Mouse (Mus musculus) CH12.LX (cell line): ENCODE data around the gene Serpina1e.

Experiments used
- BHLHE40 ChIP-seq: IDR thresholded peaks from 2 replicates; pipeline ENCODE4 v1.6.1; 2011; ENCODE audit warnings: mild to moderate bottlenecking, low read depth, low read length, improper control_type of control experiment
- CTCF ChIP-seq, 2 experiments: IDR thresholded peaks in 1 of 2; conservative IDR thresholded peaks in 1 of 2; 2 replicates each; pipeline ENCODE4 v1.5.1; 2011 to 2012; ENCODE audit warnings: low read depth in 2 of 2, low read length in 2 of 2, improper control_type of control experiment in 1 of 2, inconsistent platforms in 1 of 2, mild to moderate bottlenecking in 1 of 2, moderate library complexity in 1 of 2
- ELF1 ChIP-seq: IDR thresholded peaks from 2 replicates; pipeline ENCODE4 v1.6.1; 2014; ENCODE audit warnings: low read depth, mild to moderate bottlenecking, inconsistent platforms, low read length, improper control_type of control experiment
- EP300 ChIP-seq: IDR thresholded peaks from 2 replicates; pipeline ENCODE4 v1.6.1; 2011; ENCODE audit warnings: low read length, improper control_type of control experiment
- MAFK ChIP-seq: IDR thresholded peaks from 2 replicates; pipeline ENCODE4 v1.6.1; 2011; ENCODE audit warnings: low read length, improper control_type of control experiment; ENCODE audit not compliant: insufficient replicate concordance
- POLR2A ChIP-seq: IDR thresholded peaks from 2 replicates; pipeline ENCODE4 v1.6.1; 2011; ENCODE audit warnings: low read depth, mild to moderate bottlenecking, improper control_type of control experiment, low read length
- POLR2AphosphoS2 ChIP-seq: IDR thresholded peaks from 2 replicates; pipeline ENCODE4 v1.6.1; 2011; ENCODE audit warnings: low read depth, low read length, improper control_type of control experiment

- no peak for TF ChIP-seq CTCF (conservative IDR thresholded peaks at IDR 0.05 in 1 of 2, IDR thresholded peaks at IDR 0.05 in 1 of 2; ENCODE audit: low read depth in 2 of 2, low read length in 2 of 2)
- TF ChIP-seq ELF1 = no peak
- no peak for TF ChIP-seq BHLHE40
- no peak for TF ChIP-seq POLR2A
- no peak for TF ChIP-seq EP300
- TF ChIP-seq POLR2AphosphoS2 = no peak
- no peak for TF ChIP-seq MAFK
Measured at GRCm38 (mm10) chr12:103989514-103989767, 30.7 kb upstream of the Serpina1e start.
